Mouse (Mus musculus) CH12F3 (cell line): ENCODE results near the gene Serpina7.

Experiments used
- in situ Hi-C: fragments of 300-500 bp; cut with MboI; formaldehyde crosslinking; loops from 2 replicates; pipeline ENCODE4 v1.14.3; 2020; ENCODE audit warnings: low sequenced_read_pairs

The Serpina7 gene

DNA sequence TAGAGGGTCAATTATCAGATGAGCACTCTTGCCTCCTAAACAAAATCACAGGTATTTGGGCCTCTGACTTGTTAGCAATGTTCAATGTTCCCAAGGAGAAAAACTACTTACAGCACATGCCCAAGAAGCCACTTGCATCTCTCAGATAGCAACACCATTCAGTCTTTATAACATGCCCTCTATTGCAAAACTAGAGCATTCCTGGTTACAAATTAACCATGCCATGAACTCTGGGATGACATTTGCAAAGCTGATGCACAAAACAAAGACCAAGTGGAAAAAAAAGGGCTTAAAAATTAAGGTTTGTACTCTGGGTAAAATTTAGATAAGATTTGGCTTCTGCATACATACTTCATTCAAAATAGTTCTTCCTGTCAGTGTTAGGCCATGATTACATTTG lies at the start of gene Serpina7:
TSS of gene Serpina7 (minus strand) at position 160 of the 400 bp plus-strand sequence.
- in situ Hi-C loops = no loop called here

DNA sequence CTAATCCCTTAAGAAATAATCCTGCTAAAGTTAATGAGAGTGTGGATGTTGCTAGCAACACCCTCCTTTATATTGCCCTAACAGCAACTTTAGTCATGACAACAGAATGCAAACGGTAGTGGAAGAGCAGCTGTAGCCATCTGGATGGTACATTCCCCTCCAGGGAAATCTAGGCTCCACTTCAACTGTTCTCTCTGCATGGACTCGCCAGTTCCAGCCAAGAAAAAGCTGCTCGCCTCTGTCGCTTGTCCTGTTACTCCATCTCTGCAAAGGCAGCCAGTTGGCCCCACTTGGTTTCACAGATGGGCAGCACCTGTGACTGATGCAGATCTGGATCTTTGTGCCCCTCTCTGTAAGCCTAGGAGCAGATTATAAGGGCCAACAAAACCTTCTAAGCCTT lies 49.0 kb upstream of the Serpina7 start:
- in situ Hi-C loops = no loop called here

GRCm38 (mm10) chrX:139097197-139097596 lies 12.2 kb upstream of the Serpina7 start:
- in situ Hi-C loops = no loop called here

DNA sequence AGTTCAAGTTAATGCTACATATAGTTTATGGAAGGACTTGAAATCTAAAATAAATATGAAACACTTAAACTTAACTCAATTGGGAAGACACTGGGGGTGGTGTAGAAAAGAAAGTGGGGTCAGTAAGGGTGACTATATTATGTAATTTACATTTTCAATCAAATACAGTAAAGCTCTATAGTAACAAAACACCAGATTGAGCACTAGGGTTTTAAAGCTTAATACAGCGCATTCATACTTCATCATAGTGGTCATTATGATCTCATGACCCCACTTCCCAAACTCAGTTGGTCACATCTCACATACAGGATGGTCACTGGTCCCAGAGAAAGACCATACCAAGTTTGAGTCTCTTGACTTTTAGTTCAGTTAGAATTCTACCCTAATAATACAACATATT lies 907 bp upstream of the Serpina7 start, which contains the start of gene 4930513O06Rik:
TSS of gene 4930513O06Rik (plus strand) at position 301 of the 400 bp plus-strand sequence.
- in situ Hi-C loops = no loop called here

- in situ Hi-C loops = no loop called here
These were observed 6.5 kb downstream of the Serpina7 start for GRCm38 (mm10) chrX:139078493-139078892.

DNA sequence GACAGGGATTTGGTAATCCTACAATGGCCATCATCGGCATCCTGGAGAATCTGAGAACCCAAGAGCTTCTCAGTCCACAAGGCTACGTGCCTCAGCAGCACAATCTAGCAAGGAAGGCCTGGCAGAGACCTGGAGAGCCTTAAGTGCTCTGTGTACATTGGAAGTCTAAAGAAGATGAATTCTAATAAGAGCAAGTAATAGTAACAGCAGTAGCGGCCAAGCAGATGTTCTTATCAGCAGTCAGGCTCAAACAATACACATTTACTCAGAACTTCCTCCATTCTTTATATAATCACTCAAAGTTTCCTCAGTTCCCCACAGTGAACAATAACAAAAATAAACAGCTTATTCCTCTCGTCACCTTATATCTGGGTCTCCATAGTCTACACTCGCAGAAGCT lies 21.0 kb downstream of the Serpina7 start:
- in situ Hi-C loops = no loop called here

- in situ Hi-C loops = no loop called here
These were observed 31.9 kb downstream of the Serpina7 start for GRCm38 (mm10) chrX:139053149-139053548.

- in situ Hi-C loops = no loop called here
These were observed 33.1 kb downstream of the Serpina7 start for GRCm38 (mm10) chrX:139051976-139052375.

DNA sequence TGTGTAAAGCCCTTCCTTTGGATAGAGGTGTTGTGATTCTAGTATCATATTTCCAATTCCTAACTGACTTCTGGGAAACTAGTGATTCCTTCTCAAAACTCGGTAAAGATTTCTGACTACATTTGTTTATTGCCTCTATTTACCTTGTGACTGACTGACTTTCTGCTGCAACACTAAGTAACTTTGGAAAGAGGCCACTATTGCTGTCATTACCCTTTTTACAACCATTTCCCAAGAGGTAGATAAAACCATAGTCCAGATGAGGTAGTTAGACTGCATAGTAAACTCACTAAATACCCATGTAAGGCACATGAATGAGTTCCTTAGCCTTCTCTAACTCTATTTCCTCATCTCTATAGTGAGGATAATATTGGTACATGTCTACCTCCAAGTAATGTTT lies 43.9 kb downstream of the Serpina7 start:
- in situ Hi-C loops = no loop called here

DNA sequence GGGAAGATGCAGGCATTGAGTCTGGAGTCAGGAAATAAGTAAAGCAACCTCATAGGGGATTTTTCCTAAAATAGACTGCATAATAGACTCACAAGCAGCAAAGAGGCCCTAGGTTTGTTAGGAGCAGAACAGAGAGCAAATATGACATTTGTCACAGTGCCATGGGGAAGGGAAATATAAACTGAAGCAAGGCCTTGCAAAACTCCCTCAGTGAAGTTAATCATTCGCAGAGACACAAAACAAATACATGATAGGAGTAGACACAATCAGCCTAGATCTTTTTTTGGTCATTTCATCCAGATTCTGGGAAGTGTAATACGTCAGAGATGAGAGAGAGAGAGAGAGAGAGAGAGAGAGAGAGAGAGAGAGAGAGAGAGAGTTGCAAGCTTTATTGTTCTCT lies 45.7 kb downstream of the Serpina7 start:
- in situ Hi-C loops = no loop called here

- in situ Hi-C loops = no loop called here
These were observed 47.4 kb downstream of the Serpina7 start for GRCm38 (mm10) chrX:139037666-139038065.
